Mouse (Mus musculus) liver, postnatal 0 days (tissue): Measurements from ENCODE around the gene Wdr46.

Source experiments
- CTCF ChIP-seq: sonication (generic); IDR thresholded peaks from 2 replicates; pipeline ENCODE4 v1.5.1; 2016; ENCODE audit warnings: antibody characterized with exemption, low read depth
- EP300 ChIP-seq: IDR thresholded peaks from 2 replicates; pipeline ENCODE4 v1.6.1; 2016; ENCODE audit warnings: antibody characterized with exemption, low read depth, mild to moderate bottlenecking

GRCm38 (mm10) chr17:33916294-33916693 lies 24.2 kb upstream of the Wdr46 start:
- TF ChIP-seq CTCF = no peak
- no peak for TF ChIP-seq EP300
